Mouse (Mus musculus): ENCODE measurements at regions not wholly inside any gene's neighbourhood (a gene's known extent, or its start where the extent isn't known, plus 50 kb on each side); places are given as distances from the start of the nearest gene placed in this dataset.

DNA sequence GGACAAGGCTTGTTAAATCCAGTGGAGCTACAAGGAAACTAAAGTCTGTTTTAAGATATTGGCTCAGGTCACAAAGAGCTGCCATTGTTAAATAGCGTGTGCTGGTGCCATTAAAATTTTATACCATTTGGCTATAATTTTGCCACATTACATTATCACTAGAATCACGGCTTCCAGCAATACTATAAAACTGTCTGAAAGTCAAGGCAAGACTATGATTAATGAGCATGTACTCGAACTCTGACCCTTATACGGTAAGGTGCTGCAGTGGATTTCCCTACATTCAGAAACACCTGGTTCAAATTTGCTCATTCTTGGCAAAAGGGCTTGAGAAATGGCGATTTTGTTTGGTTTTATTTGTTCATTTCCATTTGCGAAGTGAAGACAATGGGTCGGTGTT, 119.2 kb upstream of the Mon1b start:
- no peak for TF ChIP-seq GATA1 (IDR thresholded peaks at IDR 0.05; ENCODE audit: borderline replicate concordance, low read length)
- no peak for TF ChIP-seq FLI1 (IDR thresholded peaks at IDR 0.05; ENCODE audit: low read length)
- peaks cover 42% of the 10 kb centered on the region for H3K9me3 ChIP-seq
- no peaks in the 10 kb centered on the region for H3K27me3 ChIP-seq (replicated peaks)
- H3K36me3 ChIP-seq (replicated peaks; ENCODE audit: low read length): no peaks in the 10 kb centered on the region
- no peak overlapping the region for H3K4me3 ChIP-seq (replicated peaks)
- no peaks in the 10 kb centered on the region for H3K4me1 ChIP-seq

DNA sequence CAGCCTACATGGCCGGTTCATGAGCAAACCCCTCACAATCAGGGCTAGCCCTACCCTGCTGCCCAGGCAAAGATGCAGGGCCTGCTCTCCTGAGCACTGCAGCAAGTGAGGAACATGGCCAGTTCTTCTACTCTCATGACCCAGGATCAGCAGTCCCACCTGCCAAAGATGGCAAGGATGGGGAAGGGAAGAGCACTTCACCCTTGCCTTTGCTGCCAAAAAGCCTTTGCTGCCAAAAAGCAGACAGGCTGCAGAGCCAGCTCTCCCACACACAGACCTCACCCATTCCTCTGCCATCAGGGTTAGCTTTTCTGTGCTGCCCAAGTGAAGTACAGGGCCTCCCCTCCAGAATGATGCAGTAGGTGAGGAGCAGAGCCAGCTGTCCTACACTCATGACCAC, 117.5 kb upstream of the Mon1b start:
- Histone ChIP-seq H3K36me3 (replicated peaks; ENCODE audit: low read length) (no peaks in the 10 kb centered on the region), H3K9me3 (peaks cover 55% of the 10 kb centered on the region), H3K4me1 (no peaks in the 10 kb centered on the region), H3K4me3 (replicated peaks) (peak overlapping the region; percentile 54), H3K27me3 (replicated peaks) (no peaks in the 10 kb centered on the region)
- no peak for TF ChIP-seq GATA1 (IDR thresholded peaks at IDR 0.05; ENCODE audit: borderline replicate concordance, low read length)
- TF ChIP-seq FLI1 (IDR thresholded peaks at IDR 0.05; ENCODE audit: low read length): no peak

GRCm38 (mm10) chr8:113523561-113523960, 111.8 kb upstream of the Mon1b start:
- TF ChIP-seq FLI1 (IDR thresholded peaks at IDR 0.05; ENCODE audit: low read length) (no peak), GATA1 (IDR thresholded peaks at IDR 0.05; ENCODE audit: borderline replicate concordance, low read length) (no peak)
- no peaks in the 10 kb centered on the region for H3K36me3 ChIP-seq (replicated peaks; ENCODE audit: low read length)
- no peaks in the 10 kb centered on the region for H3K27me3 ChIP-seq (replicated peaks)
- no peak overlapping the region for H3K4me3 ChIP-seq (replicated peaks)
- no peaks in the 10 kb centered on the region for H3K4me1 ChIP-seq
- peaks cover 45% of the 10 kb centered on the region for H3K9me3 ChIP-seq

DNA sequence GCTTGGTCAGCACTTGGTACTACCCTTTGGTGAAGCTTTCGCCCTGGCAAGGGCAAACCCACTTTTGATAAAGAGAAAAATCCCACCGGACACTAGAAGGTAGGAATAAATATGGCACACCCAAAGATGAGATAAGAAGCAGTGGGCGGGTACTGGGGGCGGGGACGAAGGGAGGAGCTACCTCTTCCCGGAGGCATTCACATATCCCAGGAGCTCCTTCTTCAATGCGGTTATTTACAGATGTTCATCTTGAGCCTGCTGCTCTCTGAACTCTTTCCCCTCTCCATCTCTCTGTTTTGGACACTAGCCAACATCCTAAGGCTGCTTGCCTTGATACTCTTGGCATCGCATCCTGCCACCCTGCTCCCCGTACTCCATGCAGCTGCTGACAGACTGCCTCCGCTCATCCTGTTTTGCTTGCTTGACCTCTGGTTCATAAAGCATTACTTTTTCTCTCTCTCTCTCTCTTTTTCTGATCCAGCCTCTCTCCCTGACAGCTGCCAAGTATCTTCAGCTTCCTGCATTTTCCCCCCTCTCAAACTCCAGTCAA, 104.2 kb upstream of the Mon1b start:
- TF ChIP-seq GATA1 (IDR thresholded peaks at IDR 0.05; ENCODE audit: borderline replicate concordance, low read length): no peak
- TF ChIP-seq FLI1 (IDR thresholded peaks at IDR 0.05; ENCODE audit: low read length): no peak
- Histone ChIP-seq H3K36me3 (replicated peaks; ENCODE audit: low read length) (no peaks in the 10 kb centered on the region), H3K4me3 (replicated peaks) (no peak overlapping the region), H3K4me1 (no peaks in the 10 kb centered on the region), H3K9me3 (peaks cover 61% of the 10 kb centered on the region), H3K27me3 (replicated peaks) (no peaks in the 10 kb centered on the region)

DNA sequence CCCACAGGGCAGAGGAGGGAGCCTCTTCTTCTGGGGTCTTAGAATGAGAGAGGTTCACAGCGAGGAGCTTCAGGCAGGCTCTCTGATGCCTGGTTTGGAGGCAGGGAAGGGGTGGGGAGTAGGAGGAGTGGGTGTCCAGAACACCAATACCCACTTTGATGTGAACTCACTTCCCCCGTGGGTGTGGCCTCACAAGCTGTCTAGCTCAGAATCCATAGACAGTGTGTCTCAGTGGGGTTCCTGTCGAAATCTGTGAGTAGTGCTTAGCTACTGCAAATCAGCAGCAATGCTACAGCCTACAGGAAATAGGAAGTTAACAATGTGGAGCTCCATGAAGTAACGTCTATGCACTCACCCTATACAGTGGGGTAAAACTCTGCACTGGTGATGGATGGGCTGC, 102.5 kb upstream of the Mon1b start:
- no peaks in the 10 kb centered on the region for H3K4me1 ChIP-seq
- H3K4me3 ChIP-seq (replicated peaks): no peak overlapping the region
- H3K9me3 ChIP-seq: peaks cover 70% of the 10 kb centered on the region
- H3K36me3 ChIP-seq (replicated peaks; ENCODE audit: low read length): no peaks in the 10 kb centered on the region
- TF ChIP-seq FLI1 (IDR thresholded peaks at IDR 0.05; ENCODE audit: low read length) (no peak), GATA1 (IDR thresholded peaks at IDR 0.05; ENCODE audit: borderline replicate concordance, low read length) (no peak)
- no peaks in the 10 kb centered on the region for H3K27me3 ChIP-seq (replicated peaks)

- TF ChIP-seq FLI1 (IDR thresholded peaks at IDR 0.05; ENCODE audit: low read length) (no peak), GATA1 (IDR thresholded peaks at IDR 0.05; ENCODE audit: borderline replicate concordance, low read length) (no peak)
- no peaks in the 10 kb centered on the region for H3K36me3 ChIP-seq (replicated peaks; ENCODE audit: low read length)
- H3K27me3 ChIP-seq (replicated peaks): no peaks in the 10 kb centered on the region
- peaks cover 45% of the 10 kb centered on the region for H3K9me3 ChIP-seq
- no peaks in the 10 kb centered on the region for H3K4me1 ChIP-seq
- no peak overlapping the region for H3K4me3 ChIP-seq (replicated peaks)
Observed at GRCm38 (mm10) chr8:113541437-113541836, 94.0 kb upstream of the Mon1b start.

- Histone ChIP-seq H3K4me1 (no peaks in the 10 kb centered on the region), H3K4me3 (replicated peaks) (no peak overlapping the region), H3K9me3 (peaks cover 39% of the 10 kb centered on the region)
Observed at GRCm38 (mm10) chr8:113542082-113542481, 93.3 kb upstream of the Mon1b start.

GRCm38 (mm10) chr8:113542713-113543112, 92.7 kb upstream of the Mon1b start:
- H3K36me3 ChIP-seq (replicated peaks; ENCODE audit: low read length): no peaks in the 10 kb centered on the region
- H3K27me3 ChIP-seq (replicated peaks): no peaks in the 10 kb centered on the region
- H3K4me3 ChIP-seq (replicated peaks): no peak overlapping the region
- H3K4me1 ChIP-seq: no peaks in the 10 kb centered on the region
- peaks cover 33% of the 10 kb centered on the region for H3K9me3 ChIP-seq
- TF ChIP-seq GATA1 (IDR thresholded peaks at IDR 0.05; ENCODE audit: borderline replicate concordance, low read length): no peak
- no peak for TF ChIP-seq FLI1 (IDR thresholded peaks at IDR 0.05; ENCODE audit: low read length)

More at GRCm38 (mm10) chr8:113542082-113542481, 93.3 kb upstream of the Mon1b start:
- TF ChIP-seq FLI1 (IDR thresholded peaks at IDR 0.05; ENCODE audit: low read length) (no peak), GATA1 (IDR thresholded peaks at IDR 0.05; ENCODE audit: borderline replicate concordance, low read length) (no peak)
- no peaks in the 10 kb centered on the region for H3K36me3 ChIP-seq (replicated peaks; ENCODE audit: low read length)
- H3K27me3 ChIP-seq (replicated peaks): no peaks in the 10 kb centered on the region

- H3K36me3 ChIP-seq (replicated peaks; ENCODE audit: low read length): no peaks in the 10 kb centered on the region
- no peaks in the 10 kb centered on the region for H3K4me1 ChIP-seq
- TF ChIP-seq FLI1 (IDR thresholded peaks at IDR 0.05; ENCODE audit: low read length): no peak
- TF ChIP-seq GATA1 (IDR thresholded peaks at IDR 0.05; ENCODE audit: borderline replicate concordance, low read length): no peak
- no peaks in the 10 kb centered on the region for H3K27me3 ChIP-seq (replicated peaks)
- H3K9me3 ChIP-seq: peaks cover 33% of the 10 kb centered on the region
- no peak overlapping the region for H3K4me3 ChIP-seq (replicated peaks)
Observed at GRCm38 (mm10) chr8:113549200-113549599, 86.2 kb upstream of the Mon1b start.

DNA sequence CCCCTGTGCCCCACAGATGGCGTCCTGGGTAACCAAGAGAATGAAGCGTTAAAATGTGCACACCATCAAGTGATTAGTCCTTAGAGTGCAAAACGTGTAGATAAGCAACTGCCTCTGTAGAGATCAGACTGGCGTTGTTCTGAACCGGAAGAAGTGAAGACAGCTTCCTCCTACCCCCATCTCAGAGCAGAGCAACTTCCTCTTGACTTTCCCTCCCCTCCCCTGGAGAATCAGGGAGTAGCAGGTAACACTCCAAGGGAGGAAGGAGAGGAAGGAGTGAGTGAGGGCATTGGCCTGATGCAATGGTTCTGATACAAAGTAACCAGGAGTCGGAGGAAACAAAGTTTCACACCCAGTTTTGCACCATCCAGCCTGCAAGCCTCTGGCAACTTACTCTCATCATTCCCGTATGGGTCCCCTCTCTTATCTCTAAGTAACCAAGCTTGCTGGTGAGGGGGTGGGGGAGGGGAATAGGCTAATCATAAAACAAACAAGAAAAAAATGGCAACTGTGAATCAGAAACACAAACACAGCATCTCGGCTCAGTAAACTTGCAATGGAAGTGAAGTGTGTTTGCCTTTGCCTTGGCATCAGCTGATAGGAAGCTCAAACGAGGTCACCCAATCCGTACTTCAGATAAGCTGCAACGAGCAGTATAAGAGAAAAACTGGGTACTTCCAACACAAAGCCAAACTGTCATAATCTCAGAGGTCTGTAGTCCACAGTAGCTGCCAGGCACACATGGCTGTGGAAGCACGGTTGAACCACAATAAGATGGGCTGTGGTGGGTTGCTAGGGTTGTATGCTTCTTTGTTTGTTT, 83.7 kb upstream of the Mon1b start:
- Histone ChIP-seq H3K9me3 (peaks cover 36% of the 10 kb centered on the region), H3K4me3 (replicated peaks) (no peak overlapping the region), H3K4me1 (no peaks in the 10 kb centered on the region), H3K27me3 (replicated peaks) (no peaks in the 10 kb centered on the region), H3K36me3 (replicated peaks; ENCODE audit: low read length) (no peaks in the 10 kb centered on the region)
- TF ChIP-seq GATA1 (IDR thresholded peaks at IDR 0.05; ENCODE audit: borderline replicate concordance, low read length) (no peak), FLI1 (IDR thresholded peaks at IDR 0.05; ENCODE audit: low read length) (no peak)

All from megakaryocyte, embryonic 14.5 days (primary cell).